Mouse (Mus musculus) spleen, adult 2 months (tissue): ENCODE measurements around the gene Tenm2. TPM values are rescaled to one million over a fixed set of nuclear protein-coding genes. Genes with fewer than 3 reads are reported as not detected.

ENCODE experiments used
- DNase-seq, 2 experiments: peaks; one replicate each; pipeline versions ENCODE4 v3.0.0 to v3.0.0-alpha.2; 2012 to 2021; ENCODE audit warnings: low spot score in 2 of 2, low read depth in 1 of 2
- H3K27ac ChIP-seq: fragments of 200-500 bp; 2 replicates; pipeline ENCODE4 v1.5.1; 2012; ENCODE audit warnings: low read length, inconsistent platforms; ENCODE audit not compliant: insufficient read depth
- H3K27me3 ChIP-seq: fragments of 200-500 bp; 2 replicates; pipeline ENCODE4 v1.6.1; 2012; ENCODE audit warnings: mild to moderate bottlenecking, moderate library complexity, low read length, inconsistent platforms; ENCODE audit not compliant: control insufficient read depth, insufficient read depth
- H3K36me3 ChIP-seq: fragments of 200-500 bp; 2 replicates; pipeline ENCODE4 v1.6.1; 2012; ENCODE audit warnings: mild to moderate bottlenecking, low read length, inconsistent platforms; ENCODE audit not compliant: control insufficient read depth, insufficient read depth
- H3K4me1 ChIP-seq: fragments of 200-500 bp; 2 replicates; pipeline ENCODE4 v1.6.1; 2011; ENCODE audit warnings: inconsistent platforms; ENCODE audit not compliant: control insufficient read depth, insufficient read depth, insufficient read length
- H3K4me3 ChIP-seq: fragments of 200-500 bp; 2 replicates; pipeline ENCODE4 v1.5.1; 2011; ENCODE audit warnings: mild to moderate bottlenecking, inconsistent platforms; ENCODE audit not compliant: insufficient read depth, insufficient read length; ENCODE audit errors: extremely low read depth
- CTCF ChIP-seq: fragments of 200-500 bp; IDR thresholded peaks from 2 replicates; pipeline ENCODE4 v1.5.1; 2011; ENCODE audit warnings: mild to moderate bottlenecking, inconsistent platforms; ENCODE audit not compliant: insufficient read depth, insufficient read length, insufficient replicate concordance; ENCODE audit errors: extremely low read depth
- POLR2A ChIP-seq: fragments of 200-500 bp; IDR thresholded peaks from 2 replicates; pipeline ENCODE4 v1.6.1; 2011; ENCODE audit warnings: low read depth, low read length, inconsistent platforms
- whole genome bisulfite sequencing: fragments of 180-500 bp; shearing (Covaris S2); methylation state at CpG from one replicate; pipeline ENCODE4 v1.1.7; 2018; 5-methylcytosine and 5-hydroxymethylcytosine counted together
- polyA plus RNA-seq: library from polyadenylated mRNA; depleted of rRNA; stranded (reverse); fragments of >200 nt; gene quantifications from 2 replicates; pipeline ENCODE4 v1.2.3, GENCODE M21; 2012

Tenm2 gene
- polyA plus RNA-seq, 1 experiment, result 0.06 TPM

- Histone ChIP-seq H3K4me1 (no peaks in the 10 kb centered on the region), H3K36me3 (no peaks in the 10 kb centered on the region), H3K27me3 (no peaks in the 10 kb centered on the region), H3K4me3 (no peak overlapping the region), H3K27ac (no peak overlapping the region)
- 73% methylated on average over 4 of the region's 4 CpGs for WGBS
- no peak for TF ChIP-seq POLR2A
- no peak for TF ChIP-seq CTCF
- DNase-seq, result no peak
Observed at GRCm38 (mm10) chr11:36911406-36911805, 324.4 kb downstream of the Tenm2 start.

- Histone ChIP-seq H3K36me3 (no peaks in the 10 kb centered on the region), H3K27ac (no peak overlapping the region), H3K4me1 (no peaks in the 10 kb centered on the region), H3K4me3 (no peak overlapping the region), H3K27me3 (no peaks in the 10 kb centered on the region)
- TF ChIP-seq POLR2A (no peak), CTCF (no peak)
- DNase-seq, result no peak
- 72% methylated on average over 1 of the region's 1 CpGs for WGBS
Observed at GRCm38 (mm10) chr11:36909036-36909435, 326.7 kb downstream of the Tenm2 start.

- WGBS, result 50% methylated on average over 2 of the region's 2 CpGs
- no peak for TF ChIP-seq CTCF
- TF ChIP-seq POLR2A, result no peak
- no peak overlapping the region for H3K4me3 ChIP-seq
- no peaks in the 10 kb centered on the region for H3K36me3 ChIP-seq
- DNase-seq, result no peak
- H3K27me3 ChIP-seq, result no peaks in the 10 kb centered on the region
- no peak overlapping the region for H3K27ac ChIP-seq
- H3K4me1 ChIP-seq, result no peaks in the 10 kb centered on the region
Observed at GRCm38 (mm10) chr11:36902302-36902701, 333.5 kb downstream of the Tenm2 start.

- Histone ChIP-seq H3K27ac (no peak overlapping the region), H3K4me1 (no peaks in the 10 kb centered on the region), H3K27me3 (no peaks in the 10 kb centered on the region), H3K4me3 (no peak overlapping the region), H3K36me3 (no peaks in the 10 kb centered on the region)
- TF ChIP-seq CTCF (no peak), POLR2A (no peak)
- DNase-seq, result no peak
- 84% methylated on average over 3 of the region's 3 CpGs for WGBS
Observed at GRCm38 (mm10) chr11:36893061-36893460, 342.7 kb downstream of the Tenm2 start.

GRCm38 (mm10) chr11:36891106-36891505 lies 344.7 kb downstream of the Tenm2 start:
- WGBS, result 41% methylated on average over 3 of the region's 3 CpGs
- Histone ChIP-seq H3K4me3 (no peak overlapping the region), H3K27ac (no peak overlapping the region), H3K36me3 (no peaks in the 10 kb centered on the region), H3K4me1 (no peaks in the 10 kb centered on the region), H3K27me3 (no peaks in the 10 kb centered on the region)
- TF ChIP-seq POLR2A (no peak), CTCF (no peak)
- DNase-seq, result no peak

GRCm38 (mm10) chr11:36887490-36887889 lies 348.3 kb downstream of the Tenm2 start:
- Histone ChIP-seq H3K27me3 (no peaks in the 10 kb centered on the region), H3K27ac (no peak overlapping the region), H3K4me3 (no peak overlapping the region), H3K36me3 (no peaks in the 10 kb centered on the region), H3K4me1 (no peaks in the 10 kb centered on the region)
- DNase-seq, result no peak
- WGBS, result 69% methylated on average over 7 of the region's 7 CpGs
- no peak for TF ChIP-seq POLR2A
- TF ChIP-seq CTCF, result no peak

- no peaks in the 10 kb centered on the region for H3K27me3 ChIP-seq
- WGBS, result 84% methylated on average over 3 of the region's 3 CpGs
- H3K4me3 ChIP-seq, result no peak overlapping the region
- TF ChIP-seq CTCF, result no peak
- no peaks in the 10 kb centered on the region for H3K4me1 ChIP-seq
- DNase-seq, result no peak
- no peaks in the 10 kb centered on the region for H3K36me3 ChIP-seq
- H3K27ac ChIP-seq, result no peak overlapping the region
Observed at GRCm38 (mm10) chr11:36886147-36886546, 349.6 kb downstream of the Tenm2 start.
